In the genomic region with DNA sequence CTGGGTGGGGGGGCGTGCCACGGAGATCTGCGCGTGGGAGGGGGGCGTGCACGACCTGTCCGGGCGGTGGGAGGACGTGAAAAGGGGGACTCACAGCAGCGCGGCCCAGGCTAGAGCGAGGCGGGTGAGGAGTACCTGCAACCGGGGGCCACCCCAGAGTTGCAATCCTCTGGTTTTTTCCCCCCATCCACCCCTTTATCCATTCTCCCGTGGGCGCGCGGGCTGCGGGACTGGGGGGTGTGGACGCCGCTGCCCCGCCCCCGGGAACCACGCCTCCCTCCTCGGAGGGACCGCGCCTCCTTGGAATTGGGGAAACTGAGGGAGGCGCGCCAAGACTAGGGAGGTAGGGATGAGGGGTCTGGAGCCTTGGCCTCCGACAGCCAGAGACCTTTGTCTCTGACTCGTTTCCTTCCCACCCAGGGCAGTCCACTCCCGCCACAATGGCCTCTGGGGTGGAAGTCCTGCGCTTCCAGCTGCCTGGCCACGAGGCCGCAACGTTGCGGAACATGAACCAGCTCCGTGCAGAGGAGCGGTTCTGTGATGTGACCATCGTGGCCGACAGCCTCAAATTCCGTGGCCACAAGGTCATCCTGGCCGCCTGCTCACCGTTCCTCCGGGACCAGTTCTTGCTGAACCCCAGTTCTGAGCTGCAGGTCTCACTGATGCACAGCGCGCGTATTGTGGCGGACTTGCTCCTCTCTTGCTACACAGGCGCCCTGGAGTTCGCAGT, we compare ENCODE assay signal across 8 mouse cellular contexts. TPM values are rescaled to one million over a fixed set of nuclear protein-coding genes. Genes with fewer than 3 reads are reported as not detected.
DNase-seq lines count a peak whose midpoint lies in the region; ATAC-seq and TF ChIP-seq lines count a peak whose summit lies in the region.
"Had no signal": no experiment of that assay in that cellular context is flagged by ENCODE, and none has a peak within 500 bp of the region (broad histone marks: within the 10 kb centered on the region; RNA-seq: fewer than 3 reads in every experiment).

No protein-coding gene starts in this region.

- TF ChIP-seq POLR2A in MEL (IDR thresholded peaks at IDR 0.05; ENCODE audit: control insufficient read depth in 1 of 2, insufficient read depth in 1 of 2, low read depth in 1 of 2, low read length in 2 of 2, poor library complexity in 1 of 2): no peak

- TF ChIP-seq CTCF in MEL (IDR thresholded peaks at IDR 0.05 in 2 of 3, conservative IDR thresholded peaks at IDR 0.05 in 1 of 3; ENCODE audit: control insufficient read depth in 1 of 3, insufficient read depth in 1 of 3, low read depth in 2 of 3, low read length in 3 of 3, poor library complexity in 1 of 3, severe bottlenecking in 1 of 3): no peak

- TF ChIP-seq RAD21 in MEL (IDR thresholded peaks at IDR 0.05; ENCODE audit: low read depth, low read length): no peak

- H3K4me2 ChIP-seq in forebrain, embryonic 14.5 days (ENCODE audit: low read length): peak overlapping the region; percentile 83
- H3K4me2 ChIP-seq in hindbrain, embryonic 12.5 days (replicated peaks): peak overlapping the region; percentile 98
- peak overlapping the region; percentile 91 for H3K4me2 ChIP-seq in stomach, embryonic 15.5 days

- TF ChIP-seq EP300 in MEL (IDR thresholded peaks at IDR 0.05; ENCODE audit: low read depth in 1 of 2, low read length in 2 of 2): no peak

- peak; percentile 57 for DNase-seq in MEL (ENCODE audit: low read depth, low spot score)
- peak; percentile 43 for DNase-seq in brain, adult 2 months (ENCODE audit: low read depth, low spot score)
- peak; percentile 48 for DNase-seq in forebrain, embryonic 14.5 days (ENCODE audit: low spot score)
- peak; percentile 42 to 47 for DNase-seq in left cerebral cortex, adult 18-20 months (ENCODE audit: low spot score in 2 of 2)
- DNase-seq in lung, postnatal 4 days: peak; percentile 53 to 64

- no peaks in the 10 kb centered on the region for H3K27me3 ChIP-seq in MEL (ENCODE audit: control insufficient read depth in 1 of 2, insufficient read depth in 2 of 2, low read length in 2 of 2)
- H3K27me3 ChIP-seq in forebrain, embryonic 14.5 days (replicated peaks; ENCODE audit: control insufficient read depth, insufficient read depth, low read length): no peaks in the 10 kb centered on the region
- H3K27me3 ChIP-seq in hindbrain, embryonic 12.5 days: no peaks in the 10 kb centered on the region
- no peaks in the 10 kb centered on the region for H3K27me3 ChIP-seq in stomach, embryonic 15.5 days (replicated peaks)

- H3K27ac ChIP-seq in MEL (ENCODE audit: control insufficient read depth, low read depth, low read length): peak overlapping the region; percentile 50; the same call in 1 of the 2 replicates
- H3K27ac ChIP-seq in forebrain, embryonic 14.5 days (ENCODE audit: low read depth, low read length): peak overlapping the region; percentile 93
- H3K27ac ChIP-seq in hindbrain, embryonic 12.5 days: peak overlapping the region; percentile 92
- H3K27ac ChIP-seq in stomach, embryonic 15.5 days: peak overlapping the region; percentile 90

- WGBS in forebrain, embryonic 14.5 days: 6% methylated on average over 44 of the region's 51 CpGs
- 9% methylated on average over 46 of the region's 51 CpGs for WGBS in hindbrain, embryonic 12.5 days
- 7% methylated on average over 49 of the region's 51 CpGs for WGBS in stomach, embryonic 15.5 days

- H3K9me3 ChIP-seq in MEL (replicated peaks; ENCODE audit: insufficient read depth, low read length): no peaks in the 10 kb centered on the region
- no peaks in the 10 kb centered on the region for H3K9me3 ChIP-seq in forebrain, embryonic 14.5 days (replicated peaks; ENCODE audit: control insufficient read depth, low read length)
- H3K9me3 ChIP-seq in hindbrain, embryonic 12.5 days (replicated peaks): no peaks in the 10 kb centered on the region
- no peaks in the 10 kb centered on the region for H3K9me3 ChIP-seq in stomach, embryonic 15.5 days

- peak overlapping the region; percentile 57 to 84 for H3K4me3 ChIP-seq in MEL (ENCODE audit: control insufficient read depth in 1 of 2, insufficient read depth in 1 of 2, low read depth in 2 of 2, low read length in 2 of 2)
- H3K4me3 ChIP-seq in forebrain, embryonic 14.5 days (ENCODE audit: low read depth, low read length): peak overlapping the region; percentile 84
- H3K4me3 ChIP-seq in hindbrain, embryonic 12.5 days: peak overlapping the region; percentile 76
- peak overlapping the region; percentile 79 for H3K4me3 ChIP-seq in stomach, embryonic 15.5 days (replicated peaks)

- H3K36me3 ChIP-seq in MEL (ENCODE audit: control insufficient read depth in 1 of 2, insufficient read depth in 2 of 2, low read length in 2 of 2): peaks cover 0 to 11% of the 10 kb centered on the region in 2 experiments; a peak in 2 of 4 replicates
- H3K36me3 ChIP-seq in forebrain, embryonic 14.5 days (ENCODE audit: control insufficient read depth, insufficient read depth, low read length): peaks cover 9% of the 10 kb centered on the region
- H3K36me3 ChIP-seq in hindbrain, embryonic 12.5 days: peaks cover 5% of the 10 kb centered on the region
- no peaks in the 10 kb centered on the region for H3K36me3 ChIP-seq in stomach, embryonic 15.5 days

- ATAC-seq in forebrain, embryonic 14.5 days: peak; percentile 31
- peak; percentile 29 for ATAC-seq in hindbrain, embryonic 12.5 days (ENCODE audit: low FRiP score)
- no peak for ATAC-seq in stomach, embryonic 15.5 days (ENCODE audit: insufficient read depth, low FRiP score, low read depth)

- peaks cover 30% of the 10 kb centered on the region for H3K79me2 ChIP-seq in MEL (ENCODE audit: control insufficient read depth, insufficient read depth, low read length, poor library complexity)

- H3K9ac ChIP-seq in MEL (ENCODE audit: control insufficient read depth, low read depth, low read length, poor library complexity, severe bottlenecking): peak overlapping the region; percentile 84
- H3K9ac ChIP-seq in forebrain, embryonic 14.5 days (ENCODE audit: low read length): peak overlapping the region; percentile 95
- H3K9ac ChIP-seq in hindbrain, embryonic 12.5 days: peak overlapping the region; percentile 97
- H3K9ac ChIP-seq in stomach, embryonic 15.5 days: peak overlapping the region; percentile 82

- peaks cover 0 to 12% of the 10 kb centered on the region in 2 experiments; a peak in 3 of 4 replicates for H3K4me1 ChIP-seq in MEL (ENCODE audit: control insufficient read depth in 1 of 2, insufficient read depth in 2 of 2, low read length in 2 of 2)
- peaks cover 23% of the 10 kb centered on the region for H3K4me1 ChIP-seq in forebrain, embryonic 14.5 days (ENCODE audit: control insufficient read depth, insufficient read depth, low read length)
- H3K4me1 ChIP-seq in hindbrain, embryonic 12.5 days: peaks cover 41% of the 10 kb centered on the region
- H3K4me1 ChIP-seq in stomach, embryonic 15.5 days: peaks cover 28% of the 10 kb centered on the region

TF ChIP-seq in MEL, 35 proteins besides CTCF, POLR2A, EP300 and RAD21 (continues in another document):
- TF ChIP-seq TCF12 (IDR thresholded peaks at IDR 0.05; ENCODE audit: low read depth, low read length): no peak
- no peak for TF ChIP-seq MAZ (IDR thresholded peaks at IDR 0.05; ENCODE audit: low read depth, low read length)
- 0 out of 2 replicates have a peak, but pooled peaks have one; percentile 32 for TF ChIP-seq MAX (IDR thresholded peaks at IDR 0.05; ENCODE audit: low read length)

RNA-seq across cellular contexts. Expression of a gene that starts 3.1 kb away (rescaled TPM):
- total RNA-seq in MEL (2012; rRNA removed): 1.6 and 2.2 TPM in 2 replicates
- polyA plus RNA-seq in MEL (2012; ENCODE audit: insufficient read depth in 1 of 2, insufficient read length in 2 of 2, low read depth in 1 of 2, low replicate concordance in 2 of 2, missing spikeins in 1 of 2): 1 to 10 TPM in 1 of 2 experiments, not detected in 1; 9.4 TPM
- polyA plus RNA-seq in forebrain, embryonic 14.5 days (2014; fragmentation: Nextera tagmentation; extraction: Ambion mirVana): 1.3 and 1.4 TPM in 2 replicates
- polyA plus RNA-seq in hindbrain, embryonic 12.5 days (2016; fragmentation: Nextera tagmentation; extraction: Ambion mirVana): 1.4 and 2.6 TPM in 2 replicates
- 1 to 10 TPM; 2.7 to 3.4 TPM for total RNA-seq in left cerebral cortex, adult 18-20 months (2021)
- 4.4 and 6.2 TPM in 2 replicates for polyA plus RNA-seq in stomach, embryonic 15.5 days (2015; fragmentation: Nextera tagmentation; extraction: Ambion mirVana)
- total RNA-seq: hematopoietic stem cell, adult 5-6 weeks had no signal

RNA-seq across cellular contexts. Expression of a gene that starts 3.3 kb away (rescaled TPM):
- total RNA-seq in MEL (2012; rRNA removed): 66.6 and 67.4 TPM in 2 replicates
- polyA plus RNA-seq in MEL (2012; ENCODE audit: insufficient read depth in 1 of 2, insufficient read length in 2 of 2, low read depth in 1 of 2, low replicate concordance in 2 of 2, missing spikeins in 1 of 2): 100 to 1,000 TPM in 1 of 2 experiments, not detected in 1; 113 TPM
- 62.5 and 76.9 TPM in 2 replicates for polyA plus RNA-seq in forebrain, embryonic 14.5 days (2014; fragmentation: Nextera tagmentation; extraction: Ambion mirVana)
- polyA plus RNA-seq in hindbrain, embryonic 12.5 days (2016; fragmentation: Nextera tagmentation; extraction: Ambion mirVana): 110 and 113 TPM in 2 replicates
- 100 to 1,000 TPM; 168 to 175 TPM for total RNA-seq in left cerebral cortex, adult 18-20 months (2021)
- polyA plus RNA-seq in stomach, embryonic 15.5 days (2015; fragmentation: Nextera tagmentation; extraction: Ambion mirVana): 70.0 and 74.5 TPM in 2 replicates

RNA-seq across cellular contexts. Expression of a gene that starts 13.1 kb away (rescaled TPM):
- not detected in 2 replicates for total RNA-seq in MEL (2012; rRNA removed)
- polyA plus RNA-seq in MEL (2012; ENCODE audit: insufficient read depth in 1 of 2, insufficient read length in 2 of 2, low read depth in 1 of 2, low replicate concordance in 2 of 2, missing spikeins in 1 of 2): under 1 TPM in 1 of 2 experiments, not detected in 1; 0.03 TPM
- 0.28 TPM in 1 of 2 replicates, not detected in the other for polyA plus RNA-seq in forebrain, embryonic 14.5 days (2014; fragmentation: Nextera tagmentation; extraction: Ambion mirVana)
- 0.10 and 0.29 TPM in 2 replicates for polyA plus RNA-seq in hindbrain, embryonic 12.5 days (2016; fragmentation: Nextera tagmentation; extraction: Ambion mirVana)
- total RNA-seq in left cerebral cortex, adult 18-20 months (2021): not detected
- not detected in 2 replicates for polyA plus RNA-seq in stomach, embryonic 15.5 days (2015; fragmentation: Nextera tagmentation; extraction: Ambion mirVana)
- total RNA-seq: hematopoietic stem cell, adult 5-6 weeks had no signal

RNA-seq across cellular contexts. Expression of a gene that starts 15.7 kb away (rescaled TPM):
- 6.6 and 7.6 TPM in 2 replicates for total RNA-seq in MEL (2012; rRNA removed)
- 10 to 100 TPM in 1 of 2 experiments, not detected in 1; 24.3 TPM for polyA plus RNA-seq in MEL (2012; ENCODE audit: insufficient read depth in 1 of 2, insufficient read length in 2 of 2, low read depth in 1 of 2, low replicate concordance in 2 of 2, missing spikeins in 1 of 2)
- 3.5 and 3.8 TPM in 2 replicates for polyA plus RNA-seq in forebrain, embryonic 14.5 days (2014; fragmentation: Nextera tagmentation; extraction: Ambion mirVana)
- polyA plus RNA-seq in hindbrain, embryonic 12.5 days (2016; fragmentation: Nextera tagmentation; extraction: Ambion mirVana): 12.0 and 12.8 TPM in 2 replicates
- 1 to 10 TPM; 7.4 to 7.8 TPM for total RNA-seq in left cerebral cortex, adult 18-20 months (2021)
- polyA plus RNA-seq in stomach, embryonic 15.5 days (2015; fragmentation: Nextera tagmentation; extraction: Ambion mirVana): 2.7 and 3.0 TPM in 2 replicates

RNA-seq across cellular contexts. Expression of a gene that starts 19.3 kb away (rescaled TPM):
- 0.12 TPM in 1 of 2 replicates, not detected in the other for total RNA-seq in MEL (2012; rRNA removed)
- polyA plus RNA-seq in MEL (2012; ENCODE audit: insufficient read depth in 1 of 2, insufficient read length in 2 of 2, low read depth in 1 of 2, low replicate concordance in 2 of 2, missing spikeins in 1 of 2): under 1 TPM in 1 of 2 experiments, not detected in 1; 0.06 TPM
- polyA plus RNA-seq in forebrain, embryonic 14.5 days (2014; fragmentation: Nextera tagmentation; extraction: Ambion mirVana): not detected in 2 replicates
- 0.13 and 0.15 TPM in 2 replicates for polyA plus RNA-seq in hindbrain, embryonic 12.5 days (2016; fragmentation: Nextera tagmentation; extraction: Ambion mirVana)
- total RNA-seq in left cerebral cortex, adult 18-20 months (2021): under 1 TPM; 0.30 to 0.45 TPM
- 15.2 and 17.9 TPM in 2 replicates for polyA plus RNA-seq in stomach, embryonic 15.5 days (2015; fragmentation: Nextera tagmentation; extraction: Ambion mirVana)
- total RNA-seq: hematopoietic stem cell, adult 5-6 weeks had no signal
